Mouse (Mus musculus) midbrain, embryonic 13.5 days (tissue): Measurements from ENCODE around the gene Lpp. TPM values are rescaled to one million over a fixed set of nuclear protein-coding genes. Genes with fewer than 3 reads are reported as not detected.
A peak's percentile ranks its signal among the peaks of the same experiment; 100 is the strongest.

Source experiments
- ATAC-seq: fragments of 200-750 bp; cut with Nextera tagmentation; 2 replicates; pipeline ENCODE4 v1.8.0; 2017; ENCODE audit warnings: mild to moderate bottlenecking, moderate TSS enrichment, moderate library complexity
- H3K27ac ChIP-seq: fragments of 300-500 bp; sonication (generic); 2 replicates; pipeline ENCODE4 v1.5.1; 2015; ENCODE audit warnings: inconsistent platforms, mild to moderate bottlenecking, moderate library complexity
- H3K27me3 ChIP-seq: fragments of 300-500 bp; sonication (generic); 2 replicates; pipeline ENCODE4 v1.6.1; 2015; ENCODE audit warnings: mild to moderate bottlenecking, inconsistent platforms
- H3K36me3 ChIP-seq: fragments of 300-500 bp; sonication (generic); 2 replicates; pipeline ENCODE4 v1.6.1; 2015; ENCODE audit warnings: mild to moderate bottlenecking, inconsistent platforms
- H3K4me1 ChIP-seq: fragments of 300-500 bp; sonication (generic); replicated peaks from 2 replicates; pipeline ENCODE4 v1.6.1; 2015; ENCODE audit warnings: inconsistent platforms
- H3K4me2 ChIP-seq: fragments of 300-500 bp; sonication (generic); replicated peaks from 2 replicates; pipeline ENCODE4 v1.6.1; 2015; ENCODE audit warnings: moderate library complexity, mild to moderate bottlenecking, inconsistent platforms
- H3K4me3 ChIP-seq: fragments of 300-500 bp; sonication (generic); replicated peaks from 2 replicates; pipeline ENCODE4 v1.5.1; 2015; ENCODE audit warnings: mild to moderate bottlenecking, inconsistent platforms
- H3K9ac ChIP-seq: fragments of 300-500 bp; sonication (generic); replicated peaks from 2 replicates; pipeline ENCODE4 v1.6.1; 2015; ENCODE audit warnings: mild to moderate bottlenecking, inconsistent platforms
- H3K9me3 ChIP-seq: fragments of 300-500 bp; sonication (generic); 2 replicates; pipeline ENCODE4 v1.6.1; 2016; ENCODE audit warnings: mild to moderate bottlenecking, inconsistent platforms
- WGBS: fragments of 180-500 bp; shearing (Covaris S2); methylation state at CpG from one replicate; pipeline ENCODE4 v1.1.7; 2015; 5-methylcytosine and 5-hydroxymethylcytosine counted together
- polyA plus RNA-seq: library from polyadenylated mRNA; unstranded; fragments of >200 nt; fragmentation: Nextera tagmentation; extraction: Ambion mirVana; gene quantifications from 2 replicates; pipeline ENCODE4 v1.2.1, GENCODE M21; 2015

The Lpp gene
- polyA plus RNA-seq, 1 experiment from 2014 or later, result 9.0 TPM

GRCm38 (mm10) chr16:24496635-24497034 lies 103.3 kb downstream of the Lpp start:
- WGBS, result 88% methylated on average over 7 of the region's 7 CpGs
- Histone ChIP-seq H3K4me3 (no peak overlapping the region), H3K4me2 (no peak overlapping the region), H3K27me3 (no peaks in the 10 kb centered on the region), H3K9ac (no peak overlapping the region), H3K36me3 (no peaks in the 10 kb centered on the region), H3K27ac (no peak overlapping the region), H3K9me3 (no peaks in the 10 kb centered on the region), H3K4me1 (peaks cover 19% of the 10 kb centered on the region)
- no peak for ATAC-seq

- no peaks in the 10 kb centered on the region for H3K27me3 ChIP-seq
- peaks cover 14% of the 10 kb centered on the region for H3K4me1 ChIP-seq
- WGBS, result 94% methylated on average over 2 of the region's 2 CpGs
- H3K9ac ChIP-seq, result no peak overlapping the region
- H3K9me3 ChIP-seq, result no peaks in the 10 kb centered on the region
- no peaks in the 10 kb centered on the region for H3K36me3 ChIP-seq
- no peak overlapping the region for H3K27ac ChIP-seq
- no peak overlapping the region for H3K4me3 ChIP-seq
- no peak overlapping the region for H3K4me2 ChIP-seq
- no peak for ATAC-seq
These were observed 104.1 kb downstream of the Lpp start for GRCm38 (mm10) chr16:24497413-24497812.

- 85% methylated on average over 5 of the region's 5 CpGs for WGBS
- Histone ChIP-seq H3K27me3 (no peaks in the 10 kb centered on the region), H3K4me3 (no peak overlapping the region), H3K9ac (no peak overlapping the region), H3K4me2 (no peak overlapping the region), H3K4me1 (peaks cover 10% of the 10 kb centered on the region; the same call in 1 of the 2 replicates), H3K27ac (no peak overlapping the region), H3K36me3 (no peaks in the 10 kb centered on the region), H3K9me3 (no peaks in the 10 kb centered on the region)
- ATAC-seq, result no peak
These were observed 104.9 kb downstream of the Lpp start for GRCm38 (mm10) chr16:24498103-24498659.

- no peak overlapping the region for H3K4me3 ChIP-seq
- no peak overlapping the region for H3K9ac ChIP-seq
- 74% methylated on average over 6 of the region's 6 CpGs for WGBS
- no peak overlapping the region for H3K4me2 ChIP-seq
- no peaks in the 10 kb centered on the region for H3K36me3 ChIP-seq
- no peak for ATAC-seq
- no peaks in the 10 kb centered on the region for H3K27me3 ChIP-seq
- H3K27ac ChIP-seq, result no peak overlapping the region
- H3K4me1 ChIP-seq, result 0 out of 2 replicates have a peak, but pooled peaks cover 7% of the 10 kb centered on the region
- no peaks in the 10 kb centered on the region for H3K9me3 ChIP-seq
These were observed 107.9 kb downstream of the Lpp start for GRCm38 (mm10) chr16:24501197-24501596.

GRCm38 (mm10) chr16:24501628-24502294 lies 108.5 kb downstream of the Lpp start:
- Histone ChIP-seq H3K4me1 (0 out of 2 replicates have a peak, but pooled peaks cover 7% of the 10 kb centered on the region), H3K36me3 (no peaks in the 10 kb centered on the region), H3K27me3 (no peaks in the 10 kb centered on the region), H3K4me2 (no peak overlapping the region), H3K4me3 (no peak overlapping the region), H3K27ac (no peak overlapping the region), H3K9me3 (no peaks in the 10 kb centered on the region), H3K9ac (no peak overlapping the region)
- peak; percentile 50; the same call in 1 of the 2 replicates for ATAC-seq
- WGBS, result 78% methylated on average over 11 of the region's 11 CpGs

- WGBS, result 67% methylated on average over 3 of the region's 3 CpGs
These were observed 109.1 kb downstream of the Lpp start for GRCm38 (mm10) chr16:24502295-24502823.

GRCm38 (mm10) chr16:24504838-24505605 lies 111.7 kb downstream of the Lpp start:
- no peak overlapping the region for H3K9ac ChIP-seq
- H3K36me3 ChIP-seq, result no peaks in the 10 kb centered on the region
- H3K27me3 ChIP-seq, result no peaks in the 10 kb centered on the region
- H3K4me3 ChIP-seq, result no peak overlapping the region
- H3K4me1 ChIP-seq, result peaks cover 16% of the 10 kb centered on the region; the same call in 1 of the 2 replicates
- ATAC-seq, result no peak
- H3K27ac ChIP-seq, result no peak overlapping the region
- no peaks in the 10 kb centered on the region for H3K9me3 ChIP-seq
- H3K4me2 ChIP-seq, result no peak overlapping the region
- WGBS, result 82% methylated on average over 7 of the region's 7 CpGs

More at GRCm38 (mm10) chr16:24502295-24502823, 109.1 kb downstream of the Lpp start:
- ATAC-seq, result no peak
- H3K36me3 ChIP-seq, result no peaks in the 10 kb centered on the region
- H3K9ac ChIP-seq, result no peak overlapping the region
- no peak overlapping the region for H3K4me3 ChIP-seq
- 0 out of 2 replicates have a peak, but pooled peaks cover 7% of the 10 kb centered on the region for H3K4me1 ChIP-seq
- no peaks in the 10 kb centered on the region for H3K9me3 ChIP-seq
- H3K27ac ChIP-seq, result no peak overlapping the region
- no peak overlapping the region for H3K4me2 ChIP-seq
- no peaks in the 10 kb centered on the region for H3K27me3 ChIP-seq

- WGBS, result 95% methylated on average over 2 of the region's 2 CpGs
- H3K27me3 ChIP-seq, result no peaks in the 10 kb centered on the region
- H3K4me3 ChIP-seq, result no peak overlapping the region
- H3K9ac ChIP-seq, result no peak overlapping the region
- no peak for ATAC-seq
- no peak overlapping the region for H3K27ac ChIP-seq
- no peak overlapping the region for H3K4me2 ChIP-seq
- no peaks in the 10 kb centered on the region for H3K36me3 ChIP-seq
- H3K4me1 ChIP-seq, result peaks cover 14% of the 10 kb centered on the region; the same call in 1 of the 2 replicates
- no peaks in the 10 kb centered on the region for H3K9me3 ChIP-seq
These were observed 112.9 kb downstream of the Lpp start for GRCm38 (mm10) chr16:24506237-24506636.

- 77% methylated on average over 4 of the region's 4 CpGs for WGBS
- Histone ChIP-seq H3K4me2 (no peak overlapping the region), H3K9ac (no peak overlapping the region), H3K27ac (no peak overlapping the region), H3K4me3 (no peak overlapping the region), H3K36me3 (no peaks in the 10 kb centered on the region), H3K4me1 (peaks cover 10% of the 10 kb centered on the region; the same call in 1 of the 2 replicates), H3K9me3 (no peaks in the 10 kb centered on the region), H3K27me3 (no peaks in the 10 kb centered on the region)
- ATAC-seq, result no peak
These were observed 113.4 kb downstream of the Lpp start for GRCm38 (mm10) chr16:24506740-24507139.

GRCm38 (mm10) chr16:24507927-24508540 lies 114.7 kb downstream of the Lpp start:
- Histone ChIP-seq H3K9me3 (no peaks in the 10 kb centered on the region), H3K36me3 (no peaks in the 10 kb centered on the region), H3K4me2 (no peak overlapping the region), H3K27me3 (no peaks in the 10 kb centered on the region), H3K4me3 (no peak overlapping the region), H3K27ac (no peak overlapping the region), H3K4me1 (peaks cover 10% of the 10 kb centered on the region; the same call in 1 of the 2 replicates), H3K9ac (no peak overlapping the region)
- WGBS, result 93% methylated on average over 5 of the region's 5 CpGs
- no peak for ATAC-seq

- no peaks in the 10 kb centered on the region for H3K9me3 ChIP-seq
- WGBS, result 70% methylated on average over 5 of the region's 5 CpGs
- H3K27ac ChIP-seq, result no peak overlapping the region
- H3K36me3 ChIP-seq, result no peaks in the 10 kb centered on the region
- H3K4me2 ChIP-seq, result no peak overlapping the region
- ATAC-seq, result 0 out of 2 replicates have a peak, but pooled peaks have one; percentile 30
- no peak overlapping the region for H3K9ac ChIP-seq
- no peak overlapping the region for H3K4me3 ChIP-seq
- H3K27me3 ChIP-seq, result no peaks in the 10 kb centered on the region
- peaks cover 10% of the 10 kb centered on the region; the same call in 1 of the 2 replicates for H3K4me1 ChIP-seq
These were observed 115.9 kb downstream of the Lpp start for GRCm38 (mm10) chr16:24509100-24509812.
